Mouse (Mus musculus): ENCODE data around the gene Olfr649.
A peak's percentile ranks its signal among the peaks of the same experiment; 100 is the strongest.

The Olfr649 gene

GRCm38 (mm10) chr7:104195885-104196284 lies at the start of gene Olfr649:
Gene Olfr649, minus strand, starts transcription at chr7:104195985.
- no peak for DNase-seq

GRCm38 (mm10) chr7:104244287-104245181 lies 48.7 kb upstream of the Olfr649 start, which contains the start of gene Trim34a:
Gene Trim34a, plus strand, starts transcription at chr7:104244457.
- peak; percentile 6 for DNase-seq

GRCm38 (mm10) chr7:104243616-104244015 lies 47.8 kb upstream of the Olfr649 start:
- DNase-seq = no peak

GRCm38 (mm10) chr7:104240857-104241256 lies 45.1 kb upstream of the Olfr649 start:
- no peak for DNase-seq

- no peak for DNase-seq
Measured at GRCm38 (mm10) chr7:104231203-104231602, 35.4 kb upstream of the Olfr649 start.

GRCm38 (mm10) chr7:104218701-104219569 lies 23.1 kb upstream of the Olfr649 start, which contains the start of gene Trim6:
Gene Trim6, plus strand, starts transcription at chr7:104218793.
- DNase-seq = no peak

GRCm38 (mm10) chr7:104217881-104218280 lies 22.1 kb upstream of the Olfr649 start:
- no peak for DNase-seq

- DNase-seq = no peak
Measured at GRCm38 (mm10) chr7:104216011-104216535, 20.3 kb upstream of the Olfr649 start.

- DNase-seq = no peak
Measured at GRCm38 (mm10) chr7:104206197-104206596, 10.4 kb upstream of the Olfr649 start.

- DNase-seq = peak; percentile 22
Measured at GRCm38 (mm10) chr7:104199822-104200221, 4.0 kb upstream of the Olfr649 start.

- no peak for DNase-seq
Measured at GRCm38 (mm10) chr7:104191275-104191674, 4.5 kb downstream of the Olfr649 start.

GRCm38 (mm10) chr7:104183292-104183691 lies 12.5 kb downstream of the Olfr649 start, which contains the start of gene Olfr648:
Gene Olfr648, minus strand, starts transcription at chr7:104183392.
- DNase-seq = no peak

- no peak for DNase-seq
Measured at GRCm38 (mm10) chr7:104179074-104179473, 16.7 kb downstream of the Olfr649 start.

GRCm38 (mm10) chr7:104178422-104179054 lies 17.2 kb downstream of the Olfr649 start:
- DNase-seq = no peak

- DNase-seq = no peak
Measured at GRCm38 (mm10) chr7:104175085-104175484, 20.7 kb downstream of the Olfr649 start.

- DNase-seq = no peak
Measured at GRCm38 (mm10) chr7:104169634-104170204, 26.1 kb downstream of the Olfr649 start.

- no peak for DNase-seq
Measured at GRCm38 (mm10) chr7:104167105-104167504, 28.7 kb downstream of the Olfr649 start.

- no peak for DNase-seq
Measured at GRCm38 (mm10) chr7:104150456-104150855, 45.3 kb downstream of the Olfr649 start, which contains the start of gene Ubqlnl. Gene Ubqlnl, minus strand, starts transcription at chr7:104150556.

- DNase-seq = no peak
Measured at GRCm38 (mm10) chr7:104143179-104143578, 52.6 kb downstream of the Olfr649 start, which contains the start of gene Ubqln3. Gene Ubqln3, minus strand, starts transcription at chr7:104143279.

All from right cerebral cortex, postnatal 25 days (tissue).